Mouse (Mus musculus) limb, embryonic 10.5 days (tissue): ENCODE measurements at regions not wholly inside any gene's neighbourhood (a gene's known extent, or its start where the extent isn't known, plus 50 kb on each side); places are given as distances from the start of the nearest gene placed in this dataset.

ENCODE experiments used
- DNase-seq: peaks from one replicate; pipeline ENCODE4 v3.0.0-alpha.2; 2017; ENCODE audit warnings: low spot score
- H3K27ac ChIP-seq: fragments of 300-500 bp; sonication (generic); 2 replicates; pipeline ENCODE4 v1.5.1; 2016; ENCODE audit warnings: mild to moderate bottlenecking
- H3K27me3 ChIP-seq: fragments of 300-500 bp; sonication (generic); 2 replicates; pipeline ENCODE4 v1.6.1; 2016; ENCODE audit warnings: low read depth, mild to moderate bottlenecking; ENCODE audit not compliant: poor library complexity, severe bottlenecking
- H3K36me3 ChIP-seq: fragments of 300-500 bp; sonication (generic); 2 replicates; pipeline ENCODE4 v1.6.1; 2016; ENCODE audit warnings: mild to moderate bottlenecking, moderate library complexity
- H3K4me1 ChIP-seq: fragments of 300-500 bp; sonication (generic); 2 replicates; pipeline ENCODE4 v1.6.1; 2016
- H3K4me3 ChIP-seq: fragments of 300-500 bp; sonication (generic); 2 replicates; pipeline ENCODE4 v1.5.1; 2016; ENCODE audit warnings: mild to moderate bottlenecking, moderate library complexity
- H3K9me3 ChIP-seq: fragments of 300-500 bp; sonication (generic); replicated peaks from 2 replicates; pipeline ENCODE4 v1.6.1; 2016; ENCODE audit warnings: mild to moderate bottlenecking
- WGBS: fragments of 180-500 bp; shearing (Covaris S2); methylation state at CpG from one replicate; pipeline ENCODE4 v1.1.7; 2016; 5-methylcytosine and 5-hydroxymethylcytosine counted together

DNA sequence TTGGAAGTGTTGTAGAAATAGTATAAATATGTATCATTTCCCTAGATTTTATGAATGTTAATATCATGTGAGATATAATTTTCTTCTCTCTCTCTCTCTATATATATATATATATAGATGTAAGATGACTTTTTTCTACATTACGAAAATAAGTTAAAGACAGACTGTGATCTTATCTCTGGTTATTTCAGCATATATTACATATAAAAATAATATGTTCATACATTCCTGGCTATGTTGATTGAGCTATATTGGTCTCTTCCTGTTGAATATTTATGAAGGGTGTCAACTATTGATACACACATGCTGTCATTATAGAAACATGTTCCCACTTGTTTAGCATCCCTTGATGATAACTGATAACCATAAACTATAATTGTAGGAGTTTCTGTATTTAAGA, 793.2 kb upstream of the Fat3 start:
- 95% methylated on average over 1 of the region's 1 CpGs for WGBS
- Histone ChIP-seq H3K4me3 (no peak overlapping the region), H3K27ac (no peak overlapping the region), H3K9me3 (no peaks in the 10 kb centered on the region), H3K27me3 (no peaks in the 10 kb centered on the region), H3K36me3 (no peaks in the 10 kb centered on the region), H3K4me1 (peaks cover under 1% of the 10 kb centered on the region)
- no peak for DNase-seq

GRCm38 (mm10) chr9:17288790-17289596, 787.9 kb upstream of the Fat3 start:
- Histone ChIP-seq H3K9me3 (no peaks in the 10 kb centered on the region), H3K4me3 (no peak overlapping the region), H3K4me1 (peaks cover 6% of the 10 kb centered on the region), H3K36me3 (no peaks in the 10 kb centered on the region), H3K27me3 (no peaks in the 10 kb centered on the region), H3K27ac (no peak overlapping the region)
- WGBS: 47% methylated on average over 6 of the region's 6 CpGs
- DNase-seq: peak; percentile 32

DNA sequence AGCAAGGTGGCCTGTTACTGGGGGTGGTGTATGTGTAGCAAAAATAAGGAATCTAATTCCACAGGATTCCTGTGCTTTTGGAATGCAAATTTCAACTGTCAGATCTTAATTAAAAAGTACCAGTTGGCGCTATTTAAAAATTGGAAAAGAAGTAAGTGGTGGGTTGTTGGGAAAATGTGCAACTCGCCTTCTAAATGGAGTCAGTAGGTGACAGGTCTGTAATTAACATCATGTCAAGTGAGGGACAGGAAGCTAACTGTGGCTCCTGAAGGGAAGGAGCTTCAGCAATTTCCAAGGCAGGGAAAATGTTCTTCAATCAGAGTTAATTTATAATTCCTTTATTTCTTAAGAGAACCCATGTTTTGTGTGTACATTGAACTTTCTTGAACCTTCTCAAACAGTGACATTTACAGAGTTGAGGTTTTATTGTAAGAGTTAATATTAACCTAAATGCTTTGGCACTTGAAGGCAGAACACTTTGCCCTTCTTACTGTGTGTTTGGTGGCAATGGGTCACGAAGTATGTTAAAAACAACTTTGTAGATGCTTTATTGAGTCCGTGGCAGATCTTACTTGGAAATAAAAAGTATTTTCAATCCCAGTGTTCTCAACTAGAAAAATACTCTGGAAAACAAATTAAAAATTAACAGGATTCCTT, 778.4 kb upstream of the Fat3 start:
- Histone ChIP-seq H3K9me3 (no peaks in the 10 kb centered on the region), H3K4me3 (no peak overlapping the region), H3K27me3 (no peaks in the 10 kb centered on the region), H3K4me1 (peaks cover 5% of the 10 kb centered on the region; the same call in 1 of the 2 replicates), H3K36me3 (no peaks in the 10 kb centered on the region), H3K27ac (no peak overlapping the region)
- no peak for DNase-seq
- WGBS: 80% methylated on average over 4 of the region's 4 CpGs

DNA sequence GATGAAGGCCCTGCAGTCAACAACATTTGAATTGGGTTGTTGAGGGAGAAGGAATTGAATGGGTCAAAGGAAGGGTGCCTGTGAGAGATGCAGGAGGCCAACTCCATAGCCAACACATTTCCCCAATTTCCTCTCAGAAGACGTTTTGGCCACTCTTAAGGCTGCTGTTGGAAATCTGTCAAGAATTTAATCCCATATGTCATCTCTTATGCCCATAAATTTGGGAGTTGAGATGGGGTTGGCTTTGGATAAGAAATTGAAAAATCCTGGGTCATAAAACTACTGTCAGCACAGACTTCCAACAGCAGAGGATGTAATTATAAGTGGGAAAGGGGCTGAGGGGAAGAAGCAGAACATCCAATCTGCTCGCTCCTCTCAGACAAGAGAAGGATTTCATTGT, 771.5 kb upstream of the Fat3 start:
- H3K36me3 ChIP-seq: no peaks in the 10 kb centered on the region
- no peaks in the 10 kb centered on the region for H3K9me3 ChIP-seq
- H3K4me3 ChIP-seq: no peak overlapping the region
- WGBS: 45% methylated on average over 2 of the region's 2 CpGs
- DNase-seq: no peak
- H3K4me1 ChIP-seq: no peaks in the 10 kb centered on the region
- no peaks in the 10 kb centered on the region for H3K27me3 ChIP-seq
- H3K27ac ChIP-seq: no peak overlapping the region

- no peak overlapping the region for H3K27ac ChIP-seq
- H3K4me3 ChIP-seq: no peak overlapping the region
- H3K9me3 ChIP-seq: no peaks in the 10 kb centered on the region
- H3K4me1 ChIP-seq: no peaks in the 10 kb centered on the region
- H3K27me3 ChIP-seq: no peaks in the 10 kb centered on the region
- no peaks in the 10 kb centered on the region for H3K36me3 ChIP-seq
- WGBS: 67% methylated on average over 1 of the region's 1 CpGs
- DNase-seq: no peak
These were observed 768.5 kb upstream of the Fat3 start for GRCm38 (mm10) chr9:17269624-17270023.

DNA sequence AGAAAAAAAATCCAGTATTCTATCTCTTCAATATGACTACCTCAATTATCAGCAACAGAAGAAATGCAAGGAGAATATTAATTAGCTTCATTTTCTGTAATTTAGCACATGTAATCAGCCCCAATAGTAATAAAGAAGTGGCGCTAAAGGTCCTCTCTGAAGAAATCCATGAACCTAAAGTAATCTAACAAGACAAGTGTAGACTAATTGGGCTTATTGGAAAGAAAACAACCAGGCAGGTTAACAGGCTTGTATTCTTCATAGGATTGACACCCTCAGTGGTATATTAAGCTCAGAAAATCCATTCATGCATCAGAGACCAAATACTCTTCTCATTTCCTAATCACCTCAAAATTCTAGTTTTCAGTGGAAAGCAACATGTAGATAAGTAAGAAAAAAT, 756.1 kb upstream of the Fat3 start:
- Histone ChIP-seq H3K27ac (no peak overlapping the region), H3K9me3 (no peaks in the 10 kb centered on the region), H3K36me3 (no peaks in the 10 kb centered on the region), H3K4me3 (no peak overlapping the region), H3K27me3 (no peaks in the 10 kb centered on the region), H3K4me1 (no peaks in the 10 kb centered on the region)
- 89% methylated on average over 1 of the region's 1 CpGs for WGBS
- no peak for DNase-seq

DNA sequence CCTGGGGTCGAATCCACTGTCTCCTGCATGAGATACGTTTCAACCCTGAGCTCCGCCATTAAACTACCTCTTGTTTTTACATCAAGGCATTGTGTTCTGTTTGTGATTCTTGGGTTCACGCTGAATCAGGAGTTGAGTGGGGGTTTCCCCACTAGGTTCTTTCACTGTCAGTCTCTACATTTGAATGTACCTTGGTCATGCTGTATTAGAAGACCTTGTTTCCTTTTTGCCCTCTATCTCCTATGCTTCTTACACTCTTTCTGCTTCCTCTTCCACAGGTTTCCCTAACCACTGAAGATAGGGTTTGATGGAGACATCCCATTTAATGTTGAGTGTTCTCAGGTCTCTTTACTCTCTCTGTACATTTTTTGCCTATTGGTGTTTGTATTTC, 726.0 kb upstream of the Fat3 start:
- no peak overlapping the region for H3K4me3 ChIP-seq
- no peaks in the 10 kb centered on the region for H3K9me3 ChIP-seq
- no peaks in the 10 kb centered on the region for H3K36me3 ChIP-seq
- no peak for DNase-seq
- H3K4me1 ChIP-seq: no peaks in the 10 kb centered on the region
- WGBS: 84% methylated on average over 4 of the region's 4 CpGs
- H3K27me3 ChIP-seq: no peaks in the 10 kb centered on the region
- H3K27ac ChIP-seq: no peak overlapping the region

DNA sequence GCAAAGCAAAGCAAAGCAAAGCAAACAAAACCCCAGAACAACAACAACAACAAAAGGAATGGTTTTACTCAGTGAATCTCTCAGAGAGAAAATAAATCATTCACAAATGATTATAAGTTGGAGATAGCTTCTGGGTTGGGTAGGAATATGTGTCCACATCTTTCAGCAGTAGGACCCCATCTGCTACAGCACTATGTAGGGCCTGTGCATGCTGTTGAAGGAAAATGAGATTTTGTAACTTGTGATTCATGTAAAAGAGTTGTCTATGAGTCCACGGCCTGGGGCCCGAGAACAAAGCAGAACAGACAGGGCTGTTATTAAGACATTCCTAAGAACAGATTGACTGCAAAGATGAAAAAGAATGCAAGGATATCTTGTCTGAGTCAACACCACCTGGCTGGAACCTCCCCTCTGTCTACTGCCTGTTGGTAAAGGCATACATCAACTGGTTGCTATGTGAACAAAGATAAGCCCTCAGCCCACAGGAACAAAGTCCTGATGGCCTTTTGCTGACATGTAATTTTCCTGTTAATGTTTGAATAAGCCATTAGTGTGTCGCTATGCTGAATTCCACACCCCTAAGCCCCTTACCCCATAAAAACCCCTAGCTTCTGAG, 725.5 kb upstream of the Fat3 start:
- Histone ChIP-seq H3K36me3 (no peaks in the 10 kb centered on the region), H3K4me1 (no peaks in the 10 kb centered on the region), H3K4me3 (no peak overlapping the region), H3K9me3 (no peaks in the 10 kb centered on the region), H3K27ac (no peak overlapping the region), H3K27me3 (no peaks in the 10 kb centered on the region)
- WGBS: 87% methylated on average over 3 of the region's 3 CpGs
- DNase-seq: no peak

DNA sequence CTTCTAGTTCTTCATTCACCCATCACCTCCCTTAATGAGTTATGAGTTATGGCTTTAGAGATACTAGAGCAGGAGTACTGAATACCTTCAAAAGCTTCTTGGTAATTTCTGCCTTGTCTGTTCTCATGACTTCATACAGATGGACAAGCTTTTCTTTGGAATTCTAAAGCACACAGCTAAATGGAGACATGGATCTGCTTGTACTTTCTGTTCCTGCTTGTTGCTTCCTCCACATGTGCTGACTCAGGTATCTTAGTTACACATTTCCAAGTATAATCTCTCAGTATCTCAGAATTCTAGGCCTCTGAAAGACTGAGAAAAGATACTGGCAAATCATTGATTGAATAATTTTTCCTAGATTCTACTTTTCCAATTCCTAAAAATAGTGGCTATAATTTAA, 694.3 kb upstream of the Fat3 start:
- Histone ChIP-seq H3K27ac (no peak overlapping the region), H3K4me1 (no peaks in the 10 kb centered on the region), H3K9me3 (no peaks in the 10 kb centered on the region), H3K4me3 (no peak overlapping the region), H3K27me3 (no peaks in the 10 kb centered on the region), H3K36me3 (no peaks in the 10 kb centered on the region)
- DNase-seq: no peak

GRCm38 (mm10) chr9:17189552-17189951, 688.5 kb upstream of the Fat3 start:
- no peak overlapping the region for H3K4me3 ChIP-seq
- H3K9me3 ChIP-seq: no peaks in the 10 kb centered on the region
- no peak for DNase-seq
- no peaks in the 10 kb centered on the region for H3K27me3 ChIP-seq
- WGBS: 87% methylated on average over 2 of the region's 2 CpGs
- H3K4me1 ChIP-seq: no peaks in the 10 kb centered on the region
- H3K27ac ChIP-seq: no peak overlapping the region
- no peaks in the 10 kb centered on the region for H3K36me3 ChIP-seq

GRCm38 (mm10) chr9:17168193-17168592, 667.1 kb upstream of the Fat3 start:
- 86% methylated on average over 1 of the region's 1 CpGs for WGBS
- no peak for DNase-seq
- no peaks in the 10 kb centered on the region for H3K27me3 ChIP-seq
- H3K4me3 ChIP-seq: no peak overlapping the region
- no peaks in the 10 kb centered on the region for H3K4me1 ChIP-seq
- H3K27ac ChIP-seq: no peak overlapping the region
- no peaks in the 10 kb centered on the region for H3K36me3 ChIP-seq
- no peaks in the 10 kb centered on the region for H3K9me3 ChIP-seq

- DNase-seq: no peak
- Histone ChIP-seq H3K4me1 (no peaks in the 10 kb centered on the region), H3K27ac (no peak overlapping the region), H3K36me3 (no peaks in the 10 kb centered on the region), H3K9me3 (no peaks in the 10 kb centered on the region), H3K27me3 (no peaks in the 10 kb centered on the region), H3K4me3 (no peak overlapping the region)
- 86% methylated on average over 1 of the region's 1 CpGs for WGBS
These were observed 665.2 kb upstream of the Fat3 start for GRCm38 (mm10) chr9:17166331-17166730.
